Mouse (Mus musculus): ENCODE measurements around the gene Klf2. TPM values are rescaled to one million over a fixed set of nuclear protein-coding genes. Genes with fewer than 3 reads are reported as not detected.

Gene Klf2
- polyA plus RNA-seq (2017; shearing (Covaris generic)): 1,247 TPM

DNA sequence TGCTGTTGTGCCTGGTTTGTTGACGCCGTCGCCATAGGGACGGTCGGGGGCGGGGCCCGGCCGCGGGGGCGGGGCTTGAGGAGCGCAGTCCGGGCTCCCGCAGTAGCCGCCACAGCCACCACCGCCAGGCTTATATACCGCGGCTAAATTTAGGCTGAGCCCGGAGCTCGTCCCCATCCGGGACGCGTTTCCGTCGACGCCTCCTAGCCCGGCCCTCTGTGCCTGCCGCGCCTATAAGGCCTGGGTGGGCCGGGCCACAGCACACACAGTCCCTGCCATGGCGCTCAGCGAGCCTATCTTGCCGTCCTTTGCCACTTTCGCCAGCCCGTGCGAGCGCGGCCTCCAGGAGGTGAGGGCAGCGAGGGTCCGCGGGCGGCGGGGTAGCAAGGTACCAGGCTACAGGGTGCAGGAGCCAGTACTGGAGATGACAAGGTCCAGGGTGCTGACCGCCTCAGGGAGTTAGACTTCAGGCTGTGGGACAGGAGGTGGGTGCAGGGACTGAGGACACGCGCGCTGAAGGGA is at the start of gene Klf2:
Gene Klf2, plus strand, starts transcription at position 233 of the 522 bp plus-strand sequence.

DNA sequence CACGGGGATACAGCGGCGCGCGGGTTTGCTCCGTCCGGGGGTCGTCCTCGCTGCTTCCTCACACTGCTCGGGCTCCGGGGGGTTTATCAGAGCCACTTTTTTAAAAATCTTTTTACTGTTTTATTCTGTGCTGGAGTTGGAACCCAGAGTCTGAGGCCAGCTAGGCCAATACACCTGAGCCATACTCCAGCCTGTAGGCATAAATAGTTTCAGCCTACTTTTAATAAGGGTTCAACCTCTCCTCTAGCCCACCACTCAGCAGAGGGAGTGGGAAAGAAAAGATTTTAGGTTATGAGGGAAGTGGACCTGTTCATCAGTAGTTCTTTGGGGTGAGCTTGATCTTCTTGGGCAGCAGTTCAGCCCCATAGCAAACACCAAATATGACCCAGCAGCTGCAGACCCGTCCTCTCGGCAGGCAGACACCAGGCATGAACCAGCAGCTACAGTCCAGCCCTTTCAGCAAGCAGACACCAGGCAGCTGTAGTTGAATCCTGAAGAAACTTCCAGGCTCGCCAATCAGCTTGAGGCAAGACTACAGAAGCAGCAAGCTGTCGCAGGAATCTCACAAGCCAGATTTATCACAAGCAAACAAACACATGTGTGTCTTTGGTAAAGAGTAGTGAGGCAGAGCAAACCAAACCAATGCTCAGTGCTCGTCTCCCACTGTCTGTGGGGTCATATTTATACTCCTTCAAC is 13.5 kb upstream of the Klf2 start, which contains the start of gene Gm10282:
Gene Gm10282, minus strand, starts transcription at position 51 of the 696 bp plus-strand sequence.

Other genes with a start within 250 kb of the Klf2 start
- 0.40 TPM for gene Olfr373, start 235.9 kb upstream of the Klf2 start, polyA plus RNA-seq (2017; shearing (Covaris generic))
- gene Olfr374, start 212.0 kb upstream of the Klf2 start, polyA plus RNA-seq (2017; shearing (Covaris generic)): 0.15 TPM
- gene Tpm4, start 184.1 kb upstream of the Klf2 start, polyA plus RNA-seq (2017; shearing (Covaris generic)): 501 TPM
- 163 TPM for gene Rab8a, start 157.8 kb upstream of the Klf2 start, polyA plus RNA-seq (2017; shearing (Covaris generic))
- 13.2 TPM for gene Hsh2d, start 129.4 kb upstream of the Klf2 start, polyA plus RNA-seq (2017; shearing (Covaris generic))
- not detected for gene Cib3, start 106.2 kb upstream of the Klf2 start, polyA plus RNA-seq (2017; shearing (Covaris generic))
- gene Gm11034, start 105.4 kb upstream of the Klf2 start, polyA plus RNA-seq (2017; shearing (Covaris generic)): not detected
- gene Fam32a, start 99.3 kb upstream of the Klf2 start, polyA plus RNA-seq (2017; shearing (Covaris generic)): 94.0 TPM
- 157 TPM for gene Ap1m1, start 79.0 kb upstream of the Klf2 start, polyA plus RNA-seq (2017; shearing (Covaris generic))
- 2.4 TPM for gene Gm10282, start 13.8 kb upstream of the Klf2 start, polyA plus RNA-seq (2017; shearing (Covaris generic))
- gene Eps15l1, start 102.4 kb downstream of the Klf2 start, polyA plus RNA-seq (2017; shearing (Covaris generic)): 47.8 TPM
- 0.35 TPM for gene Calr3, start 124.8 kb downstream of the Klf2 start, polyA plus RNA-seq (2017; shearing (Covaris generic))
- gene 1700030K09Rik, start 124.8 kb downstream of the Klf2 start, polyA plus RNA-seq (2017; shearing (Covaris generic)): 3.9 TPM
- 97.2 TPM for gene Cherp, start 156.2 kb downstream of the Klf2 start, polyA plus RNA-seq (2017; shearing (Covaris generic))
- gene Slc35e1, start 173.6 kb downstream of the Klf2 start, polyA plus RNA-seq (2017; shearing (Covaris generic)): 101 TPM
- gene Med26, start 229.2 kb downstream of the Klf2 start, polyA plus RNA-seq (2017; shearing (Covaris generic)): 24.9 TPM